Mouse (Mus musculus): ENCODE results near the gene Gm49345.
"Not testable (repeated sequence)": the region's sequence is repeated elsewhere in the genome, so short reads cannot be mapped to it uniquely, and the experiment has no call there.

Gene Gm49345

DNA sequence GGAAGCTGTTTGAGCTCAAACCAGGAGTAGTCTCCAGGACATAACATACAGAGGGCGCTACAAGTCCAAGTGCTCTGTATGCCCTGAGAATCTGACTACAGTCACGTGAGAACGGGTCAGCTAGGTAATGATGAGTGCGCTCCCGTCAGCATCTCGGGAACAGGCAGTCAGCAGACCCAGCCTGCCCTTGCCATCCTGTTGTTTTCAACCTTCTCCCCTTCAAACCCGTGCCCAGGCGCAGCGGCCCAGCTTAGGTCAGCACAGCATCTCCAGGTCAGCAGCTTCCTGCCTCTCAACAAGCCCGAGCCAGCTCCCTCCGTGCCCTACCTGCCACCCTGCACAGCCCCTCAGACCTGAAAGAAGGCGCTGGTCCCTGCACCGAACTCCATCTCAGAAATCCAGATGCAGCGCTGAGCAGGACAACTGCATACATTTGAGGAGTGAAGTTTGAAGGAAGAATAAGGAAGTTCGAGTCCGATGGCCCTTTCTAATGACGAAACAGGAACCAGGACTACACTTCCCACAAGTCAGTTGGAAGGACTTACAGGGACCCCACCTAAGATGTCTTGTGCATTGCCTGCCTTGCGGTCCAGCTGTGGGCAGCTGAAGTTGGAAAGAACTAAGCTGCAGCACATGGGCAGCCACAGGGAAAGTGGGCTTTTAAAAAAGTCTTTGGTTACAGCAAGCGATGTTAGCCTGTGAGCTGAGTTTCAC, at the start of gene Gm49345, which contains the start of gene Zfp729a:
Gene Gm49345 (minus strand): TSS at position 476 of the 714 bp plus-strand sequence.
Gene Zfp729a (minus strand): TSS at position 498 of the 714 bp plus-strand sequence.
- peak; percentile 89 for DNase-seq (ENCODE audit: low read depth, low spot score)

DNA sequence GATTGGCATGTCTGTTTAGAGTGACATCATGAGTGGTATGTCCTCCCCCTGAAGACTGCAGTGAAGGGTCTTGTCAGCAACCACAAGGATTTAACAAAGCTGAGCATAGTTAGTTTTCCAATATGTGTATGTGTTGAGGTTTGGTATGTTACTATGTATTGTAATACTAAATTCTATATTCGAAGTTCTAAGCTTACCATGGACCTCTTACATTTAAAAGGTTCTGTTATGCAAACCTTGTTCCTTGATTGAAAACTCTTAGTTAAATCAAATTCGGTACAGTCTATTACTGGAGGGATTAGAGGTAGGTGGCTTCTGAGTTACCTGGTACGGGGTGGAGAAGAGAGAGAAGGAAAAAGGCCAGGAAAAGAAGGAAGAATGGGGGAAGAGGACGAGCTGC, 49.4 kb upstream of the Gm49345 start, which contains the start of gene Zfp738:
Gene Zfp738 (minus strand): TSS at position 101 of the 400 bp plus-strand sequence.
- DNase-seq (ENCODE audit: low read depth, low spot score): no peak

DNA sequence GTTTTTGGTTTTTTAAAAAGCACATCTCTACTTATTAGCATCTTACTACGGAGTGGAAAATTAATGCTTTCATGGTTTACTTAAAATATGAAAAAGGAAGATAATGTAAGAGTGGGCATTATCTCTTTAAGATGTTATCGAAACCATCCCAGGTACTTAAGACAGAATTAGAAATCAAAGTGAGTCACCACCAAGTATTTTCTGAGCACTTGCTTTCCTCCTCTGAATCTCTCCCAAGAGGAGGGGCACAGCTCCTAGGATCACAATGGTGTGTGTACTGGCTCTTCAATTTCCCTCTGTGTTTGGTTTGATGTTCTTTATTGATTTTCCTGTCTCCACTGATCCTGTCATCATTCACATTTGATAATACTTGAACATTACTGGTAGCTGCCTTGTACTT, 46.3 kb upstream of the Gm49345 start:
- DNase-seq (ENCODE audit: low read depth, low spot score): not testable (repeated sequence)

GRCm38 (mm10) chr13:67682959-67683735, 45.6 kb upstream of the Gm49345 start:
- DNase-seq (ENCODE audit: low read depth, low spot score): peak; percentile 94

DNA sequence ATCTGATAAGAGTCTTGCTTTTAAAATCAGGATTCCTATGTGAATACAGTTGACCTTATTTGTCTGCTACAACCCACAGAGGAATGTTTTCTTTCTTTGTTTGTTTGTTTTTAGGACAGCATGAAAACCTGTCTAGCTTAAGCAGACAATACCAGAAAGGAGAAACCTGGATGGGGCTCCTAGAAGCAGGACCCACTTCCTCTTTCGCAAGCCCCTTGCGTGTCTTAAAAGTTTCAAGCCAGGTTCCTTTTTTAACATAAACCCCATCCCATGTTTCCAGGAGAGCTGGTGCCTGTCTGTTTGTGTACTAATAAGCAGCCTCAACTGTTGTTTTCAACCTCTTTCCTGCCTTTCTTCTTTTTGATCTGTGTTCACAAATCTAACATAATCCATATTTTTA, 37.3 kb upstream of the Gm49345 start:
- no peak for DNase-seq (ENCODE audit: low read depth, low spot score)

GRCm38 (mm10) chr13:67652496-67652895, 14.9 kb upstream of the Gm49345 start:
- DNase-seq (ENCODE audit: low read depth, low spot score): peak; percentile 71

DNA sequence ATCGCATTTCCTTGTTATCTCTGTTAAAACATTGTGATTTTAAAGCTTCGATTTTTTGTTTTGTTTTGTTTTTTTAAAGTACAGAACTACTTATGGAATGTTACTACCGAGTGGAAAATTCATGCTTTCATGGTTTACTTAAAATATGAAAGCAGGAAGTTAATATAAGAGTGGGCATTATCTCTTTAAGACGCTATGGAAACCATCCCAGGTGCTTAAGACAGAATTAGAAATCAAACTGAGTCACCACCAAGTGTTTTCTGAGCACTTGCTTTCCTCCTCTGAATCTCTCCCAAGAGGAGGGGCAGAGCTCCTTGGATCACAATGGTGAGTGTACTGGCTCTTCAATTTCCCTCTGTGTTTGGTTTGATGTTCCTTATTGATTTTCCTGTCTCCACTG, 27.5 kb downstream of the Gm49345 start:
- peak; percentile 8 for DNase-seq (ENCODE audit: low read depth, low spot score)

DNA sequence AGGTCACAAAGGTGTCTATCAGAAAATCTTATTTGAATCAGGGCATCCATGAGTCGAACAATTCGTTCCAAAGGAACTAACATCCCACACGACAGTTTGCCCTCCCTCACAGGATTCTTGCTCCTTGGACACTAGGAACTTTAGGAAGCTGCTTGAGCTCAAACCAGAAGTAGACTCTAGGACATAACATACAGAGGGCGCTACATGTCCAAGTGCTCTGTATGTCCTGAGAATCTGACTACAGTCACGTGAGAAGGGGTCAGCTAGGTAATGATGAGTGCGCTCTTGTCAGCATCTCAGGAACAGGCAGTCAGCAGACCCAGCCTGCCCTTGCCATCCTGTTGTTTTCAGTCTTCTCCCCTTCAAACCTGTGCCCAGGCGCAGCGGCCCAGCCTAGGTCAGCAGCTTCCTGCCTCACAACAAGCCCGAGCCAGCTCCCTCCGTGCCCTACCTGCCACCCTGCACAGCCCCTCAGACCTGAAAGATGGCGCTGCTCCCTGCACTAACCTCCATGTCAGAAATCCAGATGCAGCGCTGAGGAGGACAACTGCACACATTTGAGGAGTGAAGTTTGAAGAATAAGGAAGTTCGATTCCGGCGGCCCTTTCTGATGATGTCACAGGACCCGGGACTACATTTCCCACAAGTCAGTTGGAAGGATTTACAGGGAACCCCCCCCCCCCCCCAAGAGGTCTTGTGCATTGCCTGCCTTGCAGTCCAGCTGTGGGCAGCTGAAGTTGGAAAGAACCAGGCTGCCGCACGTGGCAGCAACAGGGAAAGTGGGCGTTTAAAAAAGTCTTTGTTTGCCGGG, 28.3 kb downstream of the Gm49345 start, which contains the start of gene Zfp729b:
Gene Zfp729b (minus strand): TSS at position 642 of the 811 bp plus-strand sequence.
- peak; percentile 90 for DNase-seq (ENCODE audit: low read depth, low spot score)

GRCm38 (mm10) chr13:67572591-67573189, 64.9 kb downstream of the Gm49345 start:
- DNase-seq (ENCODE audit: low read depth, low spot score): peak; percentile 63

GRCm38 (mm10) chr13:67553730-67554129, 83.8 kb downstream of the Gm49345 start, which contains the start of gene Zfp748:
TSS of gene Zfp748 (minus strand) at chr13:67553830.
- DNase-seq (ENCODE audit: low read depth, low spot score): no peak

DNA sequence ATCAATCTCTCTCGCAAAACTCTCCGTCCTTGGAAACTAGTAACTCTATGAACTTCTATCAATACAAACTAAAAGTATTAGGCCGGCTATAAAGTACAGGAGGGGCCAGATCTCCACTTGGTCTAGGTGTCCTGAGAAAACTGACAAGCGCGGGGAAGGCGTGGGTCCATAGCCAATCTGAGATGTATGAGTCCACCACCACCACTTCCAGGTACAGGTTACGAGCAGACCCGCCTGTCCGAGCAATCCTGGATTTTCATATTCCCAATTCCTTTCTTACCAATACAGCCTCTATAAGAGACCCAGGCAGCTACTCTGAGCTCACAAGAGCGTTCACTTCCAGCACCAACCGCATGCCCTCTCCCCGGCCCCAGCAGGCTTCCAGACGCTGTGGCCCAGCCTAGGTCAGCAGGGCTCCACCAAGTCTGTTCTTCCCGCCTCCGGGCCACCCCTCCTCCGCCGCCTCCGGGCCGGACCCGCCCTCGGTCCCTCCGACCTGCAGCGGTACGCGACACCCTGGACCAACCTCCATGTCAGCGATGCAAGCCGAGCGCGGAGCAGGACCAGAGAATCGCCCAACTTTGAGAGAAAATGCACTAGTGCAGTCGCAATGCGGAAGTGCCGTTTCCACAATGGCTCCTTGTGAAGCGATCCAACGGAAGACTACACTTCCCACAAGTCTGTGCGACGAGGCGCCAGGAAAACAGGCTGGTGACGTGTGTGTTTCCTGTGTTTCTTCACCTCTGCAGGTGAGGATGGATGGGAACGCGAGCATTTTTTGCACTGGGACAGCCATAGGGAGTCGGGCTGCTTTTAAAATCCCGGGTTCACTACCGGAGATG, 84.8 kb downstream of the Gm49345 start:
- DNase-seq (ENCODE audit: low read depth, low spot score): peak; percentile 95

- peak; percentile 64 for DNase-seq (ENCODE audit: low read depth, low spot score)
These were observed 91.6 kb downstream of the Gm49345 start for GRCm38 (mm10) chr13:67545941-67546340.
